Mouse (Mus musculus) CH12.LX (cell line): Measurements from ENCODE around the gene Slc6a20a. TPM values are rescaled to one million over a fixed set of nuclear protein-coding genes. Genes with fewer than 3 reads are reported as not detected.

ENCODE experiments used
- DNase-seq: peaks from one replicate; pipeline ENCODE4 v3.0.0-alpha.2; 2013; ENCODE audit errors: extremely low read depth
- H3K27ac ChIP-seq: 2 replicates; pipeline ENCODE4 v1.5.1; 2012; ENCODE audit warnings: low read depth, mild to moderate bottlenecking, control low read depth, moderate library complexity; ENCODE audit not compliant: insufficient read depth
- H3K27me3 ChIP-seq: replicated peaks from 2 replicates; pipeline ENCODE3; 2012; ENCODE audit warnings: inconsistent platforms
- H3K36me3 ChIP-seq, 2 experiments: replicated peaks in 1 of 2; 2 replicates each; pipeline versions ENCODE3 to v1.6.1; 2012; ENCODE audit warnings: inconsistent platforms in 1 of 2, low read length in 1 of 2, mild to moderate bottlenecking in 1 of 2, mixed read lengths in 1 of 2, moderate library complexity in 1 of 2; ENCODE audit not compliant: control insufficient read depth in 1 of 2, insufficient read depth in 1 of 2
- H3K4me1 ChIP-seq, 2 experiments: 2 replicates each; pipeline ENCODE4 v1.6.1; 2012; ENCODE audit warnings: inconsistent platforms in 1 of 2, moderate library complexity in 1 of 2; ENCODE audit not compliant: insufficient read depth in 2 of 2, control insufficient read depth in 1 of 2
- H3K4me2 ChIP-seq: 2 replicates; pipeline ENCODE4 v1.6.1; 2012; ENCODE audit warnings: low read depth, mild to moderate bottlenecking, control low read depth; ENCODE audit not compliant: poor library complexity, insufficient read depth, severe bottlenecking
- H3K4me3 ChIP-seq, 3 experiments: fragments of 150-350 bp in 1 of 3; sonication (generic) in 1 of 3; replicated peaks in 1 of 3; 2 replicates each; pipeline versions ENCODE3 to v1.5.1; 2011 to 2012; ENCODE audit warnings: low read depth in 2 of 3, low read length in 2 of 3, mild to moderate bottlenecking in 2 of 3, moderate library complexity in 2 of 3, control low read depth in 1 of 3, improper control_type of control experiment in 1 of 3, inconsistent platforms in 1 of 3, mixed read lengths in 1 of 3; ENCODE audit not compliant: poor library complexity in 1 of 3
- H3K79me2 ChIP-seq: replicated peaks from 2 replicates; pipeline ENCODE4 v1.6.1; 2012; ENCODE audit warnings: mild to moderate bottlenecking, moderate library complexity; ENCODE audit not compliant: control insufficient read depth, poor library complexity, insufficient read depth, severe bottlenecking; ENCODE audit errors: extremely low read depth
- H3K9ac ChIP-seq: 2 replicates; pipeline ENCODE4 v1.6.1; 2012; ENCODE audit warnings: low read depth, mild to moderate bottlenecking, control low read depth, moderate library complexity; ENCODE audit not compliant: insufficient read depth
- H3K9me3 ChIP-seq: replicated peaks from 2 replicates; pipeline ENCODE3; 2012; ENCODE audit warnings: low read length, inconsistent platforms, mixed read lengths
- BHLHE40 ChIP-seq: IDR thresholded peaks from 2 replicates; pipeline ENCODE4 v1.6.1; 2011; ENCODE audit warnings: mild to moderate bottlenecking, low read depth, low read length, improper control_type of control experiment
- CHD1 ChIP-seq: IDR thresholded peaks from 2 replicates; pipeline ENCODE4 v1.6.1; 2012; ENCODE audit warnings: low read depth, low read length, improper control_type of control experiment, inconsistent platforms
- CHD2 ChIP-seq: IDR thresholded peaks from 2 replicates; pipeline ENCODE4 v1.6.1; 2011; ENCODE audit warnings: low read length, improper control_type of control experiment
- E2F4 ChIP-seq: IDR thresholded peaks from 2 replicates; pipeline ENCODE4 v1.6.1; 2011; ENCODE audit warnings: low read depth, low read length, improper control_type of control experiment; ENCODE audit not compliant: insufficient replicate concordance
- EP300 ChIP-seq: IDR thresholded peaks from 2 replicates; pipeline ENCODE4 v1.6.1; 2011; ENCODE audit warnings: low read length, improper control_type of control experiment
- GABPA ChIP-seq: IDR thresholded peaks from 2 replicates; pipeline ENCODE4 v1.6.1; 2012; ENCODE audit warnings: low read depth, low read length, improper control_type of control experiment, inconsistent platforms; ENCODE audit not compliant: insufficient replicate concordance
- IRF4 ChIP-seq: IDR thresholded peaks from 2 replicates; pipeline ENCODE4 v1.6.1; 2014; ENCODE audit warnings: low read depth, mild to moderate bottlenecking, inconsistent platforms, low read length, improper control_type of control experiment
- JUN ChIP-seq: IDR thresholded peaks from 2 replicates; pipeline ENCODE4 v1.6.1; 2011; ENCODE audit warnings: low read depth, mild to moderate bottlenecking, low read length, improper control_type of control experiment, moderate library complexity; ENCODE audit not compliant: insufficient read depth
- JUND ChIP-seq: conservative IDR thresholded peaks from 2 replicates; pipeline ENCODE4 v1.6.1; 2011; ENCODE audit warnings: low read depth, low read length, improper control_type of control experiment
- KAT2A ChIP-seq: IDR thresholded peaks from 2 replicates; pipeline ENCODE4 v1.6.1; 2012; ENCODE audit warnings: low read length, improper control_type of control experiment, inconsistent platforms; ENCODE audit not compliant: insufficient replicate concordance
- MAFK ChIP-seq: IDR thresholded peaks from 2 replicates; pipeline ENCODE4 v1.6.1; 2011; ENCODE audit warnings: low read length, improper control_type of control experiment; ENCODE audit not compliant: insufficient replicate concordance
- MAX ChIP-seq: IDR thresholded peaks from 2 replicates; pipeline ENCODE4 v1.6.1; 2011; ENCODE audit warnings: low read length, improper control_type of control experiment
- NELFE ChIP-seq: IDR thresholded peaks from 2 replicates; pipeline ENCODE4 v1.6.1; 2011; ENCODE audit warnings: low read depth, low read length, improper control_type of control experiment
- POLR2AphosphoS2 ChIP-seq: IDR thresholded peaks from 2 replicates; pipeline ENCODE4 v1.6.1; 2011; ENCODE audit warnings: low read depth, low read length, improper control_type of control experiment
- RAD21 ChIP-seq: IDR thresholded peaks from 2 replicates; pipeline ENCODE4 v1.6.1; 2011; ENCODE audit warnings: low read depth, mild to moderate bottlenecking, low read length, improper control_type of control experiment, moderate library complexity
- SIN3A ChIP-seq: IDR thresholded peaks from 2 replicates; pipeline ENCODE4 v1.6.1; 2012; ENCODE audit warnings: low read length, improper control_type of control experiment, inconsistent platforms
- TBP ChIP-seq: conservative IDR thresholded peaks from 2 replicates; pipeline ENCODE4 v1.6.1; 2011; ENCODE audit warnings: low read depth, low read length, improper control_type of control experiment
- TCF12 ChIP-seq: IDR thresholded peaks from 2 replicates; pipeline ENCODE4 v1.6.1; 2014; ENCODE audit warnings: low read depth, mild to moderate bottlenecking, inconsistent platforms, low read length, improper control_type of control experiment
- UBTF ChIP-seq: IDR thresholded peaks from 2 replicates; pipeline ENCODE4 v1.6.1; 2012; ENCODE audit warnings: low read depth, mild to moderate bottlenecking, inconsistent platforms, low read length, improper control_type of control experiment, moderate library complexity
- USF1 ChIP-seq: IDR thresholded peaks from 2 replicates; pipeline ENCODE4 v1.6.1; 2014; ENCODE audit warnings: low read depth, mild to moderate bottlenecking, inconsistent platforms, low read length, improper control_type of control experiment
- USF2 ChIP-seq: conservative IDR thresholded peaks from 2 replicates; pipeline ENCODE4 v1.6.1; 2011; ENCODE audit warnings: low read depth, low read length, improper control_type of control experiment
- ZMIZ1 ChIP-seq: IDR thresholded peaks from 2 replicates; pipeline ENCODE4 v1.6.1; 2012; ENCODE audit warnings: low read depth, mild to moderate bottlenecking, inconsistent platforms, low read length, improper control_type of control experiment
- ZNF384 ChIP-seq: IDR thresholded peaks from 2 replicates; pipeline ENCODE4 v1.6.1; 2012; ENCODE audit warnings: low read depth, low read length, improper control_type of control experiment, inconsistent platforms
- dilution Hi-C: fragments of 300-500 bp; cut with MboI; formaldehyde crosslinking; loops from 2 replicates; pipeline ENCODE4 v1.14.3; 2020; ENCODE audit warnings: low sequenced_read_pairs; ENCODE audit not compliant: extremely low pct_unique_long_range_greater_than_20kb, extremely low pct_ligation_motif_present
- in situ Hi-C: fragments of 300-500 bp; cut with MboI; formaldehyde crosslinking; loops from 3 replicates; pipeline ENCODE4 v1.14.3; 2019; ENCODE audit warnings: low sequenced_read_pairs, low pct_ligation_motif_present, low pct_unique_long_range_greater_than_20kb, mixed read lengths
- polyA plus RNA-seq: library from polyadenylated mRNA; unstranded; fragments of >175 nt; gene quantifications from 2 replicates; pipeline ENCODE4 v1.2.1, GENCODE M21; 2012; ENCODE audit warnings: low read depth; ENCODE audit not compliant: insufficient read length
- total RNA-seq, 2 experiments: library from RNA; depleted of rRNA; stranded (reverse); fragments of 300-350 nt in 1 of 2; fragments of >200 nt in 1 of 2; gene quantifications; 2 replicates each; pipeline ENCODE4 v1.2.3; 2012 to 2014

The Slc6a20a gene
- total and polyA plus RNA-seq, 3 experiments, result not detected

GRCm38 (mm10) chr9:123686206-123686605 lies 7.5 kb upstream of the Slc6a20a start:
- dilution Hi-C loops, result no loop called here

GRCm38 (mm10) chr9:123683704-123684103 lies 5.0 kb upstream of the Slc6a20a start:
- no peak overlapping the region for H3K4me3 ChIP-seq
- H3K4me2 ChIP-seq, result no peak overlapping the region
- H3K4me1 ChIP-seq, result no peaks in the 10 kb centered on the region
- dilution Hi-C loops, result no loop called here
- no peaks in the 10 kb centered on the region for H3K79me2 ChIP-seq
- no peak for DNase-seq
- in situ Hi-C loops, result no loop called here
- no peaks in the 10 kb centered on the region for H3K36me3 ChIP-seq
- H3K9ac ChIP-seq, result no peak overlapping the region
- H3K27ac ChIP-seq, result no peak overlapping the region
- TF ChIP-seq SIN3A (no peak), USF1 (no peak), NELFE (no peak), TBP (no peak), UBTF (no peak), TCF12 (no peak), ZMIZ1 (no peak), KAT2A (no peak)
- H3K27me3 ChIP-seq, result no peaks in the 10 kb centered on the region
- no peaks in the 10 kb centered on the region for H3K9me3 ChIP-seq

More at GRCm38 (mm10) chr9:123686206-123686605, 7.5 kb upstream of the Slc6a20a start:
- TF ChIP-seq CHD1 (no peak), USF2 (no peak), RAD21 (no peak)
- no peak overlapping the region for H3K4me3 ChIP-seq
- H3K36me3 ChIP-seq, result no peaks in the 10 kb centered on the region
- no peak overlapping the region for H3K4me2 ChIP-seq
- no peak for DNase-seq
- no peaks in the 10 kb centered on the region for H3K4me1 ChIP-seq
- H3K27ac ChIP-seq, result no peak overlapping the region
- no peak overlapping the region for H3K9ac ChIP-seq
- no peaks in the 10 kb centered on the region for H3K9me3 ChIP-seq
- in situ Hi-C loops, result no loop called here
- no peaks in the 10 kb centered on the region for H3K79me2 ChIP-seq
- no peaks in the 10 kb centered on the region for H3K27me3 ChIP-seq

- TF ChIP-seq RAD21, result no peak
- TF ChIP-seq MAFK, result no peak
- no peak for TF ChIP-seq ZNF384
- no peak for TF ChIP-seq BHLHE40
- TF ChIP-seq E2F4, result no peak
- no peak for TF ChIP-seq USF2
- no peak for TF ChIP-seq UBTF
- TF ChIP-seq KAT2A, result no peak
- TF ChIP-seq POLR2AphosphoS2, result no peak
- no peak for TF ChIP-seq JUND
- TF ChIP-seq MAX, result no peak
- no peak for TF ChIP-seq TCF12
- TF ChIP-seq IRF4, result no peak
- no peak for TF ChIP-seq JUN
- no peak for TF ChIP-seq CHD2
- TF ChIP-seq EP300, result no peak
- no peak for TF ChIP-seq ZMIZ1
- no peak for TF ChIP-seq GABPA
- TF ChIP-seq, all 38 proteins: peak for 0
- no peaks in the 10 kb centered on the region for H3K27me3 ChIP-seq
- H3K4me3 ChIP-seq, result no peak overlapping the region
- dilution Hi-C loops (no loop called here), in situ Hi-C loops (no loop called here)
- DNase-seq, result no peak
- no peak overlapping the region for H3K4me2 ChIP-seq
- H3K9ac ChIP-seq, result no peak overlapping the region
- H3K27ac ChIP-seq, result no peak overlapping the region
- H3K9me3 ChIP-seq, result no peaks in the 10 kb centered on the region
- no peaks in the 10 kb centered on the region for H3K36me3 ChIP-seq
- no peaks in the 10 kb centered on the region for H3K79me2 ChIP-seq
- no peaks in the 10 kb centered on the region for H3K4me1 ChIP-seq
Measured at GRCm38 (mm10) chr9:123679198-123679597, 513 bp upstream of the Slc6a20a start.
